Mouse (Mus musculus) gastrocnemius, postnatal 10 days (tissue): ENCODE measurements at regions not wholly inside any gene's neighbourhood (a gene's known extent, or its start where the extent isn't known, plus 50 kb on each side); places are given as distances from the start of the nearest gene placed in this dataset.

Experiments used
- DNase-seq: peaks from one replicate; pipeline ENCODE4 v3.0.0; 2021; ENCODE audit warnings: mixed read lengths

DNA sequence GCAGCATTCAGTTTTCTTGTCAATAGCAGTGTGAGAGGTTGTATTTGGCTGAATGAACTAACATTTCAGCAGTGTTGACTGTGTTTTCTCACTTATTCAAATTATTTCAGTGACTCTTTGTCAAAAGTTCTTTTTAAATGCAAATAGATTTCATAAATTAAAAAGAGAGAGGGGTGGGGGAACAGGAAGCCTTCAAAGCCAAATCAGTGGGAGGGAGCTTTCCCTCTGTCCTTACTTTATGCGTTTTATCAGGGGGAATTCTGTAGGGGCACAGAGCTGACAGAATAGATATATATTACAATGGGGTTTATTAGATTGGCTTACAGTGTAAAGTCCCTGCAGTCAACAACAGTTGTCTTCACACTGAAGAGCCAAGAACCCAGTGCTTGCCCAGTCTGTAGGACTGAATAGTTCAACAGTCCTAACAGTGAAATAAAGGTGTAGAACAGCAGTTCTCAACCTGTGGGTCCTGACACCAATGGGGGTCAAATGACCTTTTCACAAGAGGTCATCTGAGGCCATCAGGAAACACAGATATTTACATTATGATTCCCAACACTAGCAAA, 479.5 kb upstream of the Arpp21 start:
- DNase-seq, result no peak

DNA sequence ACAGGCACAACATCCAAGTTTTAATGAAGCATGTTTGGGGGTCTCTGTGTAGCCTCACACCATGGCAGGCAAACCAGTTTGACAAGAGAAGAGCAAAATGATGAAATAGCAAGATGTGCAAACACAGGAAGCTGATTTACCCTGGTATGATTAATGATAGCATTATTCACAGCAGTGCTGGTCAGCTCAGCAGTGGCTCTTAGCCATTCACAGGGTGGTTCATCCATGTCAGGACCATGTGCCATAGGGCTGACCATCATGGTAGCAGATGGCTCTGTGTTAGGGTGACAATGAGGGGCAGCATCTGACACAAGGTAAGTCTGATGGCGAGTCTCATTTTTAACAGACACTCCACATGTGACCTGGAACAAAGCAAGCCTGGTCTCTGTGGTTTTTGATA, 443.1 kb upstream of the Arpp21 start:
- DNase-seq, result no peak

DNA sequence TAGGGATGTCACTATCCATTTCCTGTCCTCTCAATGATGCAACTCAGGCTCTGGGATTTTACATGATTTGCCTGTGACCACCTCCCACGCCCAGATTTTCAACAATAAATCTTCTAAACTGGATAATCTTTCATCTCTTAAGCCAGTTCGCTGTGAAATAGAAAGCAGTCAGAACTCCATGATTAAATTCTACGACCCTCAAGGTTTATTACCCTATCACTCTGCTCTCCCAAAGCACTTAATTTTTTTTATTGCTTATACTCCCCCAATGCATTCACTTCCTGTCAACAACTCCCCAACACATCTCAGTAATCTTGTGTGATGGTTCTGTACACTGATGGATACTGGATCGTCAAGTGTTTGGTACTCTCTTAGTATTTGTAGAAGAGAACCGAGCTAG, 439.5 kb upstream of the Arpp21 start:
- no peak for DNase-seq
